Mouse (Mus musculus): ENCODE measurements at regions not wholly inside any gene's neighbourhood (a gene's known extent, or its start where the extent isn't known, plus 50 kb on each side); places are given as distances from the start of the nearest gene placed in this dataset.

DNA sequence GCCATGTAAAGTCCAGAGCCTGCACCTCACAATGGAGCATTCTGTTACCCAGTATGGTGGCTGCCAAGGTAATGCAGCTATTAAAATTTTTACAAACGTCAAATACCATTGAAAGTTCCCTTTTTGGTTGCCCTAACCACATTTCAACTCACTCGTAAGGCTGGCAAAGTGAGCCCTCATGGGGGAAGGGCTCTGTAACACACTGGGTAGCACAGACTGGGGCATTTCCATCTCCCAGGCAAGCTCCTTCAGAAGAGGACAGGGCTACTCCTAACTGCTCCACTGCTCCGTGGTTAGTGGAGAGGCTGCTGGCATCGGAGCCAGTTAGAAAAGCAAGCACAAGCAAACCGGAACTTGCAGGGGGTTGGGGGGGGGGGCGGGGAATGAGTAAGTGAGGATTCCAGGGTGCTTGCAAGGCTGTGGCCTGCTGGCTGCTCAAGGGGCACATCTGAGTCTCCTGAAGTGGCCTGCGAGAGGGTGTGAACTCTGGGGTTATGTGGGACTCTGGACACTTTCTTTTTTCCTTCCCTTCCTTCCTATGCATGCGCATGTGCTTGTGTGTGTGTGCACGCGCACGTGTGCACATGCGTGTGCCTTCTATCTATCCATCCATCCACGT lies 233.8 kb downstream of the Sox9 start:
- no peak for TF ChIP-seq CTCF (IDR thresholded peaks at IDR 0.05; ENCODE audit: insufficient read depth, low read length)
- TF ChIP-seq POLR2A (IDR thresholded peaks at IDR 0.05; ENCODE audit: borderline replicate concordance, extremely low read depth, low read depth, low read length), result no peak
